In the genomic region with DNA sequence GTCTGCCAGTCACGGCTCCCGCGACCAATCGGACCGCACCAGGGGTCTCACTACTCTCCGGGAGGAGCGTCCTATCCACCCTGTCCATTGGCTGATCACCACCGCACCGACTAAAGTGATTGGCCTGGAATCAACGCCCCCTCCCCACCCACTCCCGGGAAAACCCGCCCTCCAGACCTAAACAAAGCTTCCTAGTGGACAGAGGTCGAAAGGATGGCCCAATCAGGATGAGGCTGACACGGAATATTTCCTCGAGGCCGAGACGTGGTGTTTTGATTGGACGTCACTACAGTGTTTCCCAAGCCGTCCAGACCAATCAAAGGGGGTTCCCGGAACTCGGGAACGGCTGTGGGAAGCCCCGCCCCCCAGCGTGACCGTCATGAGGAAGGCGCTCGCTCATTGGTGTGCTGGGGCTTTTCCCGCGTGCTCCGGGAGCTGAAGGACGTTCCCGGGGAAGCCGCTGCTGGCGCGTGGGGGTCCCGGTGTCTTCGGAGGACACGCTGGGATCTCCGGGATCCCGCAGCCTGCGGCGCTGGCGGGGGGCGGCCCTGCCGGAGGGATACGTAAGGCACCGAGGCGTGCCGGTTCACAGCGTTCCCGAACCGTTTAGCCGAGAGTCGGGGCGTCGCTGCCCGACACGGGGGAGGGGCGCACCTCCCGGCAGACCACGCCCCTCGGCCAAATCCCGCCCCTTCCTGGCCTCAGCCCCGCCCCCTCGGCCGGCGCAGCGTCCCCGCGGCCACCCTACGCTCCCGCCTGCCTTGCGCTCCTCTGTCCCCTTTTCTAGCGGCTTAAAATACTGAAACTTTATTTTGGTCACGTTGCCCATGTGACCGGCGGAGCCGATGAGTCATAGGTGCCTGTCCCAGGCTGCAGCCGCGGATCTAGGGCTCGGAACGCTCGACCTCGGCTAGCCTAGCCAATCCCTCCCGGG, we compare ENCODE assay signal across 7 mouse cellular contexts. TPM values are rescaled to one million over a fixed set of nuclear protein-coding genes. Genes with fewer than 3 reads are reported as not detected.
A peak's percentile ranks its signal among the peaks of the same experiment; 100 is the strongest.
DNase-seq lines count a peak whose midpoint lies in the region; ATAC-seq lines count a peak whose summit lies in the region.

Camta1 (minus strand) TSS at position 71 of the 934 bp plus-strand sequence.

- peak; percentile 99 for DNase-seq in adrenal gland, postnatal 25 days
- DNase-seq in heart, adult 11 months: peak; percentile 100
- peak; percentile 99 for DNase-seq in kidney, adult 18-20 months
- peak; percentile 99 for DNase-seq in limb, embryonic 11.5 days (ENCODE audit: low spot score)
- peak; percentile 100 for DNase-seq in midbrain, embryonic 14.5 days
- DNase-seq in spleen, adult 18-20 months: peak; percentile 98 to 99

- peak; percentile 99 for ATAC-seq in embryonic facial prominence, embryonic 12.5 days (ENCODE audit: insufficient number of reproducible peaks, insufficient read depth, low FRiP score, low TSS enrichment)
- ATAC-seq in limb, embryonic 11.5 days (ENCODE audit: insufficient number of reproducible peaks, low FRiP score, low TSS enrichment, low read depth): peak; percentile 98
- ATAC-seq in midbrain, embryonic 14.5 days (ENCODE audit: low FRiP score, low TSS enrichment): peak; percentile 98

- H3K4me2 ChIP-seq in embryonic facial prominence, embryonic 12.5 days (replicated peaks): peak within 1 kb of the TSS; percentile 89
- H3K4me2 ChIP-seq in limb, embryonic 11.5 days (ENCODE audit: low read depth, severe bottlenecking): peak within 1 kb of the TSS; percentile 92
- H3K4me2 ChIP-seq in midbrain, embryonic 14.5 days (ENCODE audit: low read length): peak within 1 kb of the TSS; percentile 95

- no peaks in the 10 kb centered on the region for H3K9me3 ChIP-seq in embryonic facial prominence, embryonic 12.5 days
- no peaks in the 10 kb centered on the region for H3K9me3 ChIP-seq in limb, embryonic 11.5 days (ENCODE audit: control insufficient read depth, low read length)
- H3K9me3 ChIP-seq in midbrain, embryonic 14.5 days (ENCODE audit: control insufficient read depth, low read length): no peaks in the 10 kb centered on the region

- peak within 1 kb of the TSS; percentile 79 for H3K9ac ChIP-seq in embryonic facial prominence, embryonic 12.5 days
- peak within 1 kb of the TSS; percentile 80 for H3K9ac ChIP-seq in limb, embryonic 11.5 days (ENCODE audit: low read length)
- H3K9ac ChIP-seq in midbrain, embryonic 14.5 days (replicated peaks; ENCODE audit: low read length): peak within 1 kb of the TSS; percentile 79

- no peaks in the 10 kb centered on the region for H3K36me3 ChIP-seq in embryonic facial prominence, embryonic 12.5 days
- no peaks in the 10 kb centered on the region for H3K36me3 ChIP-seq in limb, embryonic 11.5 days (ENCODE audit: control insufficient read depth, insufficient read depth, low read length)
- H3K36me3 ChIP-seq in midbrain, embryonic 14.5 days (ENCODE audit: control insufficient read depth, insufficient read depth, low read length): peaks cover 5% of the 10 kb centered on the region; the same call in 1 of the 2 replicates

- peak within 1 kb of the TSS; percentile 85 for H3K27ac ChIP-seq in embryonic facial prominence, embryonic 12.5 days
- peak within 1 kb of the TSS; percentile 75 for H3K27ac ChIP-seq in limb, embryonic 11.5 days (replicated peaks; ENCODE audit: low read depth, low read length)
- H3K27ac ChIP-seq in midbrain, embryonic 14.5 days (replicated peaks; ENCODE audit: low read depth, low read length): peak within 1 kb of the TSS; percentile 85

- peak within 1 kb of the TSS; percentile 76 for H3K4me3 ChIP-seq in embryonic facial prominence, embryonic 12.5 days
- H3K4me3 ChIP-seq in limb, embryonic 11.5 days (ENCODE audit: low read depth, low read length): peak within 1 kb of the TSS; percentile 73
- peak within 1 kb of the TSS; percentile 73 for H3K4me3 ChIP-seq in midbrain, embryonic 14.5 days (replicated peaks; ENCODE audit: low read depth, low read length)

- WGBS in embryonic facial prominence, embryonic 12.5 days: under 1% methylated on average over 84 of the region's 85 CpGs
- under 1% methylated on average over 74 of the region's 85 CpGs for WGBS in limb, embryonic 11.5 days
- WGBS in midbrain, embryonic 14.5 days: under 1% methylated on average over 85 of the region's 85 CpGs

- H3K27me3 ChIP-seq in embryonic facial prominence, embryonic 12.5 days: no peaks in the 10 kb centered on the region
- no peaks in the 10 kb centered on the region for H3K27me3 ChIP-seq in limb, embryonic 11.5 days (ENCODE audit: control insufficient read depth, insufficient read depth, low read length)
- H3K27me3 ChIP-seq in midbrain, embryonic 14.5 days (ENCODE audit: control insufficient read depth, insufficient read depth, low read length): no peaks in the 10 kb centered on the region

- peaks cover 12% of the 10 kb centered on the region for H3K4me1 ChIP-seq in embryonic facial prominence, embryonic 12.5 days
- peaks cover 6% of the 10 kb centered on the region; the same call in 1 of the 2 replicates for H3K4me1 ChIP-seq in limb, embryonic 11.5 days (ENCODE audit: control insufficient read depth, insufficient read depth, low read length)
- peaks cover 15% of the 10 kb centered on the region; the same call in 1 of the 2 replicates for H3K4me1 ChIP-seq in midbrain, embryonic 14.5 days (ENCODE audit: control insufficient read depth, insufficient read depth, low read length)

RNA-seq across cellular contexts. Expression of gene Camta1, which starts in this region (rescaled TPM):
- total RNA-seq in adrenal gland, postnatal 25 days (2021): 15.0 and 37.3 TPM in 2 replicates
- polyA plus RNA-seq in embryonic facial prominence, embryonic 12.5 days (2016; fragmentation: Nextera tagmentation; extraction: Ambion mirVana): 107 and 115 TPM in 2 replicates
- 106 and 109 TPM in 2 replicates for polyA plus RNA-seq in limb, embryonic 11.5 days (2014; fragmentation: Nextera tagmentation; extraction: Ambion mirVana)
- polyA plus RNA-seq in midbrain, embryonic 14.5 days (2014; fragmentation: Nextera tagmentation; extraction: Ambion mirVana): 157 and 164 TPM in 2 replicates

Comparison
In these comparisons a context has a peak if more than half of its experiments do, and no peak if none do; other contexts are left out.
1. Peak in every context shown above with its lines: DNase-seq, ATAC-seq, H3K4me3 ChIP-seq and H3K27ac ChIP-seq.